Mouse (Mus musculus): ENCODE measurements at regions not wholly inside any gene's neighbourhood (a gene's known extent, or its start where the extent isn't known, plus 50 kb on each side); places are given as distances from the start of the nearest gene placed in this dataset.

- TF ChIP-seq POLR2A (IDR thresholded peaks at IDR 0.05; ENCODE audit: insufficient read depth, low read depth, low read length) (no peak), CTCF (IDR thresholded peaks at IDR 0.05; ENCODE audit: insufficient read depth, low read depth, low read length) (no peak)
Observed at GRCm38 (mm10) chr1:168908684-168909175, 476.7 kb upstream of the Pbx1 start.
